Comparison of ENCODE assay signal across 9 mouse cellular contexts in the genomic region with DNA sequence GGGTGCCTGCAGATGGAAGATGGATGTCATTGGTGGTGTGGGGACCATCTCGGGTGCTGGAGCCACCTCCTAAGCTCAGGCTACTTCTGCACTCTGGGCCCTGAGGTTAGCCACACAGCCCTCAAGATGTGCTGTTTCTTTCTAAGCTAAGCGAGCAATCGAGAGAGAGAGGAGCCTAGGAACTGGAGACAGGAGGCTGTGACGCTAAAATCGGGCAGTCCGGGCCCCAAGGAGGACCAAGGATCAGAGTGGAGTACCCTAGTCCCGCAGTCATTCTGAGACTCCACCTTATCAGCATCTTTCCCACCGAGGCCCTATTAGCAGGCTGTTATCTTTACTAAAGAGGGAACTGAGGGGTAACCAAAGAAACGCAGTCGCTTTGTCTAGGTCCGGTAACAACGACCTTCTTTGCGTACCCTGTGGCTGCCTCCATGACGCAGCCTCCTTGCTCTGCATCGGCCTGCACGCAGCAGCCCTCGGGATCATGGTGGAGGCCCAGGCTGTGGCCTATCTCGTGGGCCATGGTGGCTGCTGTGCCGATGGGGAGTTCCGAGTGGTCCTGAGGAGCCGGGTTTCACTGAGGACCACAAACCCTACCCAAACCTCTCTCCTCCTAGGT. TPM values are rescaled to one million over a fixed set of nuclear protein-coding genes. Genes with fewer than 3 reads are reported as not detected.
DNase-seq lines count a peak whose midpoint lies in the region; ATAC-seq and TF ChIP-seq lines count a peak whose summit lies in the region.
"Had no signal": no experiment of that assay in that cellular context is flagged by ENCODE, and none has a peak within 500 bp of the region (broad histone marks: within the 10 kb centered on the region; RNA-seq: fewer than 3 reads in every experiment).

No protein-coding gene starts in this region.

- TF ChIP-seq CTCF in bone marrow, adult 2 months (IDR thresholded peaks at IDR 0.05; ENCODE audit: control insufficient read depth, insufficient read depth, low read length), result no peak

- TF ChIP-seq POLR2A in bone marrow, adult 2 months (IDR thresholded peaks at IDR 0.05; ENCODE audit: borderline replicate concordance, control insufficient read depth, low read depth, low read length), result no peak; the same call in 1 of the 2 replicates

- no peak overlapping the region for H3K27ac ChIP-seq in heart, embryonic 12.5 days (ENCODE audit: poor library complexity, severe bottlenecking)
- H3K27ac ChIP-seq in bone marrow, adult 2 months (ENCODE audit: control insufficient read depth, insufficient read depth, low read depth, low read length, poor library complexity), result peak overlapping the region; percentile 30
- H3K27ac ChIP-seq in hindbrain, embryonic 10.5 days, result no peak overlapping the region; the same call in 1 of the 2 replicates
- H3K27ac ChIP-seq in midbrain, embryonic 11.5 days (ENCODE audit: low read depth, low read length), result no peak overlapping the region

- peak overlapping the region; percentile 21; the same call in 1 of the 2 replicates for H3K9ac ChIP-seq in heart, embryonic 12.5 days
- no peak overlapping the region for H3K9ac ChIP-seq in midbrain, embryonic 11.5 days (ENCODE audit: low read length)

- H3K36me3 ChIP-seq in heart, embryonic 12.5 days, result no peaks in the 10 kb centered on the region
- no peaks in the 10 kb centered on the region for H3K36me3 ChIP-seq in hindbrain, embryonic 10.5 days
- no peaks in the 10 kb centered on the region for H3K36me3 ChIP-seq in midbrain, embryonic 11.5 days (ENCODE audit: control insufficient read depth, insufficient read depth, low read length)

- H3K4me3 ChIP-seq in heart, embryonic 12.5 days, result peak overlapping the region; percentile 38
- peak overlapping the region; percentile 59 for H3K4me3 ChIP-seq in bone marrow, adult 2 months (replicated peaks; ENCODE audit: control insufficient read depth, low read depth, low read length)
- peak overlapping the region; percentile 46 for H3K4me3 ChIP-seq in hindbrain, embryonic 10.5 days
- peak overlapping the region; percentile 5 for H3K4me3 ChIP-seq in midbrain, embryonic 11.5 days (ENCODE audit: low read depth, low read length)

- no peak for DNase-seq in heart, adult 9 months (ENCODE audit: low spot score in 2 of 2)
- peak; percentile 31 for DNase-seq in hindbrain, embryonic 10.5 days (ENCODE audit: low spot score)
- peak; percentile 93 for DNase-seq in midbrain, embryonic 11.5 days (ENCODE audit: low spot score, missing footprints)
- DNase-seq in left cerebral cortex, adult 18-20 months (ENCODE audit: low spot score in 2 of 2), result no peak
- no peak for DNase-seq in testis, postnatal 10 days (ENCODE audit: low spot score)
- DNase-seq in left cerebral cortex, adult 9 months (ENCODE audit: low spot score in 2 of 2), result no peak

- H3K4me1 ChIP-seq in heart, embryonic 12.5 days (replicated peaks), result peaks cover 41% of the 10 kb centered on the region
- peaks cover 1% of the 10 kb centered on the region; the same call in 1 of the 2 replicates for H3K4me1 ChIP-seq in bone marrow, adult 2 months (ENCODE audit: control insufficient read depth, insufficient read depth, low read length)
- H3K4me1 ChIP-seq in hindbrain, embryonic 10.5 days (replicated peaks), result peaks cover 37% of the 10 kb centered on the region
- H3K4me1 ChIP-seq in midbrain, embryonic 11.5 days (ENCODE audit: control insufficient read depth, insufficient read depth, low read length), result peaks cover 4% of the 10 kb centered on the region; the same call in 1 of the 2 replicates

- peaks cover 72% of the 10 kb centered on the region for H3K27me3 ChIP-seq in heart, embryonic 12.5 days (replicated peaks)
- peaks cover 95% of the 10 kb centered on the region for H3K27me3 ChIP-seq in hindbrain, embryonic 10.5 days (ENCODE audit: insufficient read depth, poor library complexity, severe bottlenecking)
- H3K27me3 ChIP-seq in midbrain, embryonic 11.5 days (ENCODE audit: control insufficient read depth, insufficient read depth, low read length), result peaks cover 51% of the 10 kb centered on the region

- no peak for ATAC-seq in heart, embryonic 12.5 days (ENCODE audit: insufficient number of reproducible peaks, low FRiP score)
- no peak for ATAC-seq in midbrain, embryonic 11.5 days (ENCODE audit: low FRiP score)

- no peaks in the 10 kb centered on the region for H3K9me3 ChIP-seq in heart, embryonic 12.5 days (replicated peaks)
- H3K9me3 ChIP-seq in hindbrain, embryonic 10.5 days, result no peaks in the 10 kb centered on the region
- H3K9me3 ChIP-seq in midbrain, embryonic 11.5 days (ENCODE audit: control insufficient read depth, low read length), result no peaks in the 10 kb centered on the region

- peak overlapping the region; percentile 65 for H3K4me2 ChIP-seq in heart, embryonic 12.5 days
- peak overlapping the region; percentile 41 for H3K4me2 ChIP-seq in midbrain, embryonic 11.5 days

- under 1% methylated on average over 21 of the region's 21 CpGs for WGBS in heart, embryonic 12.5 days
- 5% methylated on average over 21 of the region's 21 CpGs for WGBS in bone marrow, adult 2 months
- 2% methylated on average over 21 of the region's 21 CpGs for WGBS in hindbrain, embryonic 10.5 days
- 4% methylated on average over 21 of the region's 21 CpGs for WGBS in midbrain, embryonic 11.5 days

RNA-seq across cellular contexts. Expression of a gene that starts 8.9 kb away (rescaled TPM):
- polyA plus RNA-seq in heart, embryonic 12.5 days (2016; fragmentation: Nextera tagmentation; extraction: Ambion mirVana), result 9.8 and 12.0 TPM in 2 replicates
- 34.9 and 47.9 TPM in 2 replicates for polyA plus RNA-seq in bone marrow, adult 2 months (2011; ENCODE audit: insufficient read depth, insufficient read length, low replicate concordance, missing spikeins)
- 0.29 and 0.55 TPM in 2 replicates for polyA plus RNA-seq in hindbrain, embryonic 10.5 days (2016; fragmentation: Nextera tagmentation; extraction: Ambion mirVana)
- polyA plus RNA-seq in midbrain, embryonic 11.5 days (2014; fragmentation: Nextera tagmentation; extraction: Ambion mirVana), result 0.64 and 0.68 TPM in 2 replicates
- total RNA-seq in left cerebral cortex, adult 18-20 months (2021), result 10 to 100 TPM in 1 of 2 experiments, 1 to 10 TPM in 1; 6.4 to 12.4 TPM
- total RNA-seq: neutrophil, adult 5-6 weeks had no signal

RNA-seq across cellular contexts. Expression of a gene that starts 11.9 kb away (rescaled TPM):
- 3.3 and 3.8 TPM in 2 replicates for polyA plus RNA-seq in heart, embryonic 12.5 days (2016; fragmentation: Nextera tagmentation; extraction: Ambion mirVana)
- polyA plus RNA-seq in bone marrow, adult 2 months (2011; ENCODE audit: insufficient read depth, insufficient read length, low replicate concordance, missing spikeins), result 2.7 and 5.5 TPM in 2 replicates
- 4.9 and 6.1 TPM in 2 replicates for polyA plus RNA-seq in hindbrain, embryonic 10.5 days (2016; fragmentation: Nextera tagmentation; extraction: Ambion mirVana)
- 2.1 and 3.0 TPM in 2 replicates for polyA plus RNA-seq in midbrain, embryonic 11.5 days (2014; fragmentation: Nextera tagmentation; extraction: Ambion mirVana)
- total RNA-seq in left cerebral cortex, adult 18-20 months (2021), result 10 to 100 TPM; 53.4 to 58.4 TPM
- total RNA-seq: neutrophil, adult 5-6 weeks had no signal

RNA-seq across cellular contexts. Expression of a gene that starts 31.8 kb away (rescaled TPM):
- polyA plus RNA-seq in heart, embryonic 12.5 days (2016; fragmentation: Nextera tagmentation; extraction: Ambion mirVana), result 0.08 and 0.14 TPM in 2 replicates
- 3.3 and 6.2 TPM in 2 replicates for polyA plus RNA-seq in bone marrow, adult 2 months (2011; ENCODE audit: insufficient read depth, insufficient read length, low replicate concordance, missing spikeins)
- polyA plus RNA-seq in hindbrain, embryonic 10.5 days (2016; fragmentation: Nextera tagmentation; extraction: Ambion mirVana), result 0.10 and 0.16 TPM in 2 replicates
- polyA plus RNA-seq in midbrain, embryonic 11.5 days (2014; fragmentation: Nextera tagmentation; extraction: Ambion mirVana), result 0.10 TPM in 2 replicates
- total RNA-seq in left cerebral cortex, adult 18-20 months (2021), result under 1 TPM; 0.53 to 0.80 TPM

Comparison
In these comparisons a context has a peak if more than half of its experiments do, and no peak if none do; other contexts are left out.
1. H3K4me3 ChIP-seq: peak in every context shown above with its lines; median percentile 59 in bone marrow, adult 2 months; 46 in hindbrain, embryonic 10.5 days; 38 in heart, embryonic 12.5 days; 5 in midbrain, embryonic 11.5 days.
2. DNase-seq: peak in hindbrain, embryonic 10.5 days (single experiment) and midbrain, embryonic 11.5 days (single experiment); none in heart, adult 9 months (0 of 2), left cerebral cortex, adult 18-20 months (0 of 2), testis, postnatal 10 days (single experiment) and left cerebral cortex, adult 9 months (0 of 2).